In genomic region chr16:70147673-70148359, GRCm38 (mm10) we compare ENCODE assay signal across 22 mouse cellular contexts.
DNase-seq lines count a peak whose midpoint lies in the region; ATAC-seq and TF ChIP-seq lines count a peak whose summit lies in the region.
"Had no signal": no experiment of that assay in that cellular context is flagged by ENCODE, and none has a peak within 500 bp of the region (broad histone marks: within the 10 kb centered on the region; RNA-seq: fewer than 3 reads in every experiment).

No protein-coding gene starts in this region.

- no peak overlapping the region for H3K4me3 ChIP-seq in hindbrain, embryonic 13.5 days
- H3K4me3 ChIP-seq in hindbrain, embryonic 11.5 days (ENCODE audit: low read depth, low read length) = no peak overlapping the region
- no peak overlapping the region for H3K4me3 ChIP-seq in forebrain, postnatal 0 days (ENCODE audit: low read depth, low read length)
- H3K4me3 ChIP-seq in midbrain, embryonic 15.5 days = no peak overlapping the region
- no peak overlapping the region for H3K4me3 ChIP-seq in cerebellum, adult 2 months (replicated peaks; ENCODE audit: insufficient read depth, low read depth, low read length)
- H3K4me3 ChIP-seq: heart, embryonic 15.5 days; neural tube, embryonic 12.5 days had no signal

- TF ChIP-seq CTCF in forebrain, postnatal 0 days (IDR thresholded peaks at IDR 0.05; ENCODE audit: low read depth) = no peak
- TF ChIP-seq CTCF in cerebellum, adult 2 months (IDR thresholded peaks at IDR 0.05; ENCODE audit: borderline replicate concordance, insufficient read depth, low read depth, low read length) = no peak

- no peak overlapping the region for H3K9ac ChIP-seq in hindbrain, embryonic 13.5 days
- no peak overlapping the region for H3K9ac ChIP-seq in hindbrain, embryonic 11.5 days (ENCODE audit: low read depth, low read length)
- H3K9ac ChIP-seq in forebrain, postnatal 0 days = no peak overlapping the region
- no peak overlapping the region for H3K9ac ChIP-seq in midbrain, embryonic 15.5 days
- H3K9ac ChIP-seq: heart, embryonic 15.5 days; neural tube, embryonic 12.5 days had no signal

- no peak for TF ChIP-seq POLR2A in cerebellum, adult 2 months (IDR thresholded peaks at IDR 0.05; ENCODE audit: borderline replicate concordance, insufficient read depth, low read length)

- H3K27me3 ChIP-seq in hindbrain, embryonic 13.5 days = no peaks in the 10 kb centered on the region
- no peaks in the 10 kb centered on the region for H3K27me3 ChIP-seq in hindbrain, embryonic 11.5 days (ENCODE audit: control insufficient read depth, insufficient read depth, low read length)
- no peaks in the 10 kb centered on the region for H3K27me3 ChIP-seq in forebrain, postnatal 0 days (ENCODE audit: insufficient read depth, low read length)
- H3K27me3 ChIP-seq in midbrain, embryonic 15.5 days (replicated peaks) = no peaks in the 10 kb centered on the region
- H3K27me3 ChIP-seq in cerebellum, adult 2 months (ENCODE audit: control insufficient read depth, insufficient read depth, low read length) = no peaks in the 10 kb centered on the region
- H3K27me3 ChIP-seq: CH12.LX; heart, embryonic 15.5 days; neural tube, embryonic 12.5 days had no signal

- ATAC-seq in hindbrain, embryonic 13.5 days (ENCODE audit: low FRiP score) = 0 out of 2 replicates have a peak, but pooled peaks have one; percentile 21
- no peak for ATAC-seq in hindbrain, embryonic 11.5 days (ENCODE audit: low FRiP score)
- peak; percentile 20; the same call in 1 of the 2 replicates for ATAC-seq in forebrain, postnatal 0 days
- ATAC-seq in midbrain, embryonic 15.5 days (replicated peaks) = peak; percentile 33; the same call in 1 of the 2 replicates
- ATAC-seq: activated CD4-positive, CD25-positive, alpha-beta regulatory T cell, adult 4 months had no signal

- H3K27ac ChIP-seq in hindbrain, embryonic 13.5 days = no peak overlapping the region
- no peak overlapping the region for H3K27ac ChIP-seq in hindbrain, embryonic 11.5 days (ENCODE audit: low read depth, low read length)
- no peak overlapping the region for H3K27ac ChIP-seq in forebrain, postnatal 0 days (ENCODE audit: low read depth, low read length)
- H3K27ac ChIP-seq in midbrain, embryonic 15.5 days = no peak overlapping the region
- H3K27ac ChIP-seq in cerebellum, adult 2 months (ENCODE audit: insufficient read depth, low read length) = no peak overlapping the region
- H3K27ac ChIP-seq: heart, embryonic 15.5 days; neural tube, embryonic 12.5 days had no signal

- no peaks in the 10 kb centered on the region for H3K36me3 ChIP-seq in hindbrain, embryonic 13.5 days
- H3K36me3 ChIP-seq in hindbrain, embryonic 11.5 days (ENCODE audit: control insufficient read depth, insufficient read depth, low read length) = no peaks in the 10 kb centered on the region
- H3K36me3 ChIP-seq in forebrain, postnatal 0 days (ENCODE audit: insufficient read depth) = no peaks in the 10 kb centered on the region
- no peaks in the 10 kb centered on the region for H3K36me3 ChIP-seq in midbrain, embryonic 15.5 days (replicated peaks)
- H3K36me3 ChIP-seq: heart, embryonic 15.5 days; neural tube, embryonic 12.5 days had no signal

- DNase-seq in hindbrain, embryonic 11.5 days (ENCODE audit: low spot score) = no peak
- DNase-seq in embryo, embryonic 9.5 days (ENCODE audit: extremely low spot score) = peak; percentile 7
- peak; percentile 28 for DNase-seq in forebrain, postnatal 0 days
- no peak for DNase-seq in layer of hippocampus, postnatal 14 days (ENCODE audit: low spot score in 2 of 2)
- no peak for DNase-seq in cerebellum, adult 2 months
- DNase-seq in right cerebral cortex, postnatal 14 days = no peak
- DNase-seq: adrenal gland, postnatal 25 days; cerebellum, postnatal 10 days; heart, adult 11 months; kidney, adult 9 months; layer of hippocampus, postnatal 36 days; left cerebral cortex, postnatal 4 days; lung, adult 2 months; lung, postnatal 36 days; thymus, adult 18-20 months had no signal

- 38% methylated on average over 10 of the region's 10 CpGs for WGBS in hindbrain, embryonic 13.5 days
- WGBS in hindbrain, embryonic 11.5 days = 53% methylated on average over 10 of the region's 10 CpGs
- 16% methylated on average over 10 of the region's 10 CpGs for WGBS in forebrain, postnatal 0 days
- 32% methylated on average over 10 of the region's 10 CpGs for WGBS in midbrain, embryonic 15.5 days
- WGBS in cerebellum, adult 2 months = 50% methylated on average over 10 of the region's 10 CpGs

- H3K4me2 ChIP-seq in hindbrain, embryonic 13.5 days = no peak overlapping the region
- H3K4me2 ChIP-seq in hindbrain, embryonic 11.5 days (replicated peaks; ENCODE audit: low read depth, low read length) = no peak overlapping the region
- no peak overlapping the region for H3K4me2 ChIP-seq in forebrain, postnatal 0 days (ENCODE audit: low read depth)
- no peak overlapping the region for H3K4me2 ChIP-seq in midbrain, embryonic 15.5 days
- H3K4me2 ChIP-seq: heart, embryonic 15.5 days; liver, embryonic 11.5 days; neural tube, embryonic 12.5 days had no signal

- H3K9me3 ChIP-seq in hindbrain, embryonic 13.5 days = no peaks in the 10 kb centered on the region
- no peaks in the 10 kb centered on the region for H3K9me3 ChIP-seq in hindbrain, embryonic 11.5 days (ENCODE audit: control insufficient read depth, low read length)
- H3K9me3 ChIP-seq in forebrain, postnatal 0 days (ENCODE audit: low read length) = no peaks in the 10 kb centered on the region
- no peaks in the 10 kb centered on the region for H3K9me3 ChIP-seq in midbrain, embryonic 15.5 days
- H3K9me3 ChIP-seq: heart, embryonic 15.5 days; neural tube, embryonic 12.5 days had no signal

- peaks cover 9% of the 10 kb centered on the region for H3K4me1 ChIP-seq in hindbrain, embryonic 13.5 days (replicated peaks)
- no peaks in the 10 kb centered on the region for H3K4me1 ChIP-seq in hindbrain, embryonic 11.5 days (replicated peaks; ENCODE audit: control insufficient read depth, insufficient read depth, low read length)
- no peaks in the 10 kb centered on the region for H3K4me1 ChIP-seq in forebrain, postnatal 0 days (ENCODE audit: insufficient read depth)
- no peaks in the 10 kb centered on the region for H3K4me1 ChIP-seq in midbrain, embryonic 15.5 days
- no peaks in the 10 kb centered on the region for H3K4me1 ChIP-seq in cerebellum, adult 2 months (ENCODE audit: control insufficient read depth, insufficient read depth, low read length)
- H3K4me1 ChIP-seq: heart, embryonic 15.5 days; neural tube, embryonic 12.5 days had no signal

Comparison
In these comparisons a context has a peak if more than half of its experiments do, and no peak if none do; other contexts are left out.
1. DNase-seq: peak in embryo, embryonic 9.5 days (single experiment) and forebrain, postnatal 0 days (single experiment); none in hindbrain, embryonic 11.5 days (single experiment), layer of hippocampus, postnatal 14 days (0 of 2), cerebellum, adult 2 months (0 of 2) and right cerebral cortex, postnatal 14 days (single experiment).